Mouse (Mus musculus) spleen, adult 2 months (tissue): ENCODE results near the gene Scml4. TPM values are rescaled to one million over a fixed set of nuclear protein-coding genes. Genes with fewer than 3 reads are reported as not detected.

Source experiments
- DNase-seq, 2 experiments: peaks; one replicate each; pipeline versions ENCODE4 v3.0.0 to v3.0.0-alpha.2; 2012 to 2021; ENCODE audit warnings: low spot score in 2 of 2, low read depth in 1 of 2
- H3K27ac ChIP-seq: fragments of 200-500 bp; 2 replicates; pipeline ENCODE4 v1.5.1; 2012; ENCODE audit warnings: low read length, inconsistent platforms; ENCODE audit not compliant: insufficient read depth
- H3K27me3 ChIP-seq: fragments of 200-500 bp; 2 replicates; pipeline ENCODE4 v1.6.1; 2012; ENCODE audit warnings: mild to moderate bottlenecking, moderate library complexity, low read length, inconsistent platforms; ENCODE audit not compliant: control insufficient read depth, insufficient read depth
- H3K36me3 ChIP-seq: fragments of 200-500 bp; 2 replicates; pipeline ENCODE4 v1.6.1; 2012; ENCODE audit warnings: mild to moderate bottlenecking, low read length, inconsistent platforms; ENCODE audit not compliant: control insufficient read depth, insufficient read depth
- H3K4me1 ChIP-seq: fragments of 200-500 bp; 2 replicates; pipeline ENCODE4 v1.6.1; 2011; ENCODE audit warnings: inconsistent platforms; ENCODE audit not compliant: control insufficient read depth, insufficient read depth, insufficient read length
- H3K4me3 ChIP-seq: fragments of 200-500 bp; 2 replicates; pipeline ENCODE4 v1.5.1; 2011; ENCODE audit warnings: mild to moderate bottlenecking, inconsistent platforms; ENCODE audit not compliant: insufficient read depth, insufficient read length; ENCODE audit errors: extremely low read depth
- CTCF ChIP-seq: fragments of 200-500 bp; IDR thresholded peaks from 2 replicates; pipeline ENCODE4 v1.5.1; 2011; ENCODE audit warnings: mild to moderate bottlenecking, inconsistent platforms; ENCODE audit not compliant: insufficient read depth, insufficient read length, insufficient replicate concordance; ENCODE audit errors: extremely low read depth
- POLR2A ChIP-seq: fragments of 200-500 bp; IDR thresholded peaks from 2 replicates; pipeline ENCODE4 v1.6.1; 2011; ENCODE audit warnings: low read depth, low read length, inconsistent platforms
- WGBS: fragments of 180-500 bp; shearing (Covaris S2); methylation state at CpG from one replicate; pipeline ENCODE4 v1.1.7; 2018; 5-methylcytosine and 5-hydroxymethylcytosine counted together
- polyA plus RNA-seq: library from polyadenylated mRNA; depleted of rRNA; stranded (reverse); fragments of >200 nt; gene quantifications from 2 replicates; pipeline ENCODE4 v1.2.3, GENCODE M21; 2012

Scml4 gene
- polyA plus RNA-seq, 1 experiment = 24.6 TPM

- Histone ChIP-seq H3K4me1 (no peaks in the 10 kb centered on the region), H3K27ac (no peak overlapping the region), H3K27me3 (no peaks in the 10 kb centered on the region), H3K36me3 (peaks cover 4% of the 10 kb centered on the region; the same call in 1 of the 2 replicates), H3K4me3 (no peak overlapping the region)
- WGBS = 90% methylated on average over 21 of the region's 21 CpGs
- TF ChIP-seq CTCF = no peak
- TF ChIP-seq POLR2A = no peak
- DNase-seq = no peak
These were observed 80.3 kb downstream of the Scml4 start for GRCm38 (mm10) chr10:42940193-42941050.

DNA sequence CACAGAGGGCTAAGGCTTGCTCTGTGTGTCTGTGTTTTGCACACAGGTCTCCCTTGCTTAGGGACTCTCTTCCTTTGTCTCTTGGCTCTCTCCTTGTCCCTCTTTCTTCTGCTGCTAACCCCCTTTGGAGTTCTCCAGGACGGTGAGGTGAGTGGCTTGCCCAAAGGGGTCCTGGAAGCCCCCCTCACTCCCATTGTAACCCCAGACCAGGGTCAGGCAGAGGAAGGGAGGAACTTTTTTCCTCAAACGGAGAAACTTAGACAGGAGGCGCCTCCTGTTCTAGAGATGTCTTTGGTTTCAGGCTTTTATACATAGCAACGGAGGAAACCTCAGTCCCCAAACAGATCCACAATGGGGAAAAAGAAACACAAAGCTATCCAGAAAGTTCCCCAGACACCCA is 81.1 kb downstream of the Scml4 start:
- TF ChIP-seq CTCF (no peak), POLR2A (no peak)
- no peaks in the 10 kb centered on the region for H3K27me3 ChIP-seq
- no peak for DNase-seq
- 80% methylated on average over 4 of the region's 4 CpGs for WGBS
- no peak overlapping the region for H3K4me3 ChIP-seq
- no peaks in the 10 kb centered on the region for H3K4me1 ChIP-seq
- H3K27ac ChIP-seq = no peak overlapping the region
- peaks cover 4% of the 10 kb centered on the region; the same call in 1 of the 2 replicates for H3K36me3 ChIP-seq

- no peak overlapping the region for H3K4me3 ChIP-seq
- no peak overlapping the region for H3K27ac ChIP-seq
- DNase-seq = peak in 1 of 2 experiments; percentile 41
- TF ChIP-seq POLR2A = no peak
- TF ChIP-seq CTCF = peak; percentile 44; the same call in 1 of the 2 replicates
- WGBS = 76% methylated on average over 14 of the region's 14 CpGs
- no peaks in the 10 kb centered on the region for H3K4me1 ChIP-seq
- H3K27me3 ChIP-seq = no peaks in the 10 kb centered on the region
- H3K36me3 ChIP-seq = peaks cover 7% of the 10 kb centered on the region
These were observed 81.6 kb downstream of the Scml4 start for GRCm38 (mm10) chr10:42941697-42942221.

GRCm38 (mm10) chr10:42942300-42942699 is 82.1 kb downstream of the Scml4 start:
- H3K36me3 ChIP-seq = peaks cover 10% of the 10 kb centered on the region
- H3K27me3 ChIP-seq = no peaks in the 10 kb centered on the region
- 94% methylated on average over 3 of the region's 3 CpGs for WGBS
- no peak for TF ChIP-seq CTCF
- no peak for DNase-seq
- no peak overlapping the region for H3K27ac ChIP-seq
- no peaks in the 10 kb centered on the region for H3K4me1 ChIP-seq
- no peak overlapping the region for H3K4me3 ChIP-seq

DNA sequence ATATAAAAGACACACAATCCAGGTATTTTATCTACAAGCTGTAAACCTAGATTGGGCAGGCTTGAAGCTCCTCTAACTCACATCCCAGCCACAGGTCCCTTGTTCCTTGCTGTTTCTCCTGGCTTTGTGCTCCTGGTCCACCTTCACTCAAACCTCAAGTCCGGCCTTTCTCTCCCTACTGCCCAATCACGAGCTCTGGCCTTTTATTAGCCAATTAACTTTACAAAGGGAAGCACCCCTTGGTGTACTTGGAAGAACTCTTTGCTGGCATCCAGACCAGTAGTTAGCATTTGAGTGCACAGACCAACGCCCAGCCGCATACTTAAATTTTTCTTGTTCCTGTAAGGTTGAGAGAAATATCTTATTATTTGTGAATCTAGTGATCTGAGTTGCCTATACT is 85.1 kb downstream of the Scml4 start:
- H3K36me3 ChIP-seq = peaks cover 15% of the 10 kb centered on the region
- H3K27ac ChIP-seq = no peak overlapping the region
- H3K27me3 ChIP-seq = no peaks in the 10 kb centered on the region
- DNase-seq = no peak
- H3K4me1 ChIP-seq = no peaks in the 10 kb centered on the region
- TF ChIP-seq POLR2A (no peak), CTCF (no peak)
- H3K4me3 ChIP-seq = no peak overlapping the region
- 86% methylated on average over 4 of the region's 4 CpGs for WGBS

- WGBS = 94% methylated on average over 5 of the region's 5 CpGs
- Histone ChIP-seq H3K4me3 (no peak overlapping the region), H3K4me1 (no peaks in the 10 kb centered on the region), H3K27ac (no peak overlapping the region), H3K36me3 (peaks cover 16% of the 10 kb centered on the region), H3K27me3 (no peaks in the 10 kb centered on the region)
- DNase-seq = no peak
- TF ChIP-seq POLR2A = no peak
- TF ChIP-seq CTCF = no peak
These were observed 87.2 kb downstream of the Scml4 start for GRCm38 (mm10) chr10:42947336-42947735.

DNA sequence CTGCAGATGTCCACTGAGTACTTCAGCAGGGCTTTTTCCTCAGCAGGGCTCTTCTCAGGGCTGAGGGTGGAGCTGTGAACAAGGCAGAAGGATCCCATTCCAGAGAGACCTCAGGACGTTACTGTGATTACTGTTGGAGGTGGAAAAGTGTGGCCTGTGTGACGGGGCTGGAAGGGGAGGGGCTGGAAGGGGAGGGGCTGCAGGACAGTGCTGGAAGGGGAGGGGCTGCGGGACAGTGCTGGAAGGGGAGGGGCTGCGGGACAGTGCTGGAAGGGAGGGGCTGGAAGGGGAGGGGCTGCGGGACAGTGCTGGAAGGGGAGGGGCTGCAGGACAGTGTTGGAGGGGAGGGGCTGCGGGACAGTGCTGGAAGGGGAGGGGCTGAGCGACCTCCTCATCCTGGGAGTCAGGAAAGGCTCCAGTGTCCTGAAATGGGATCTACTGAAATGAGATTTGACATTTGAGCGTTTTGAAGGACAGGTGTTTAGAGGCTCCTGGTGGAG is 90.1 kb downstream of the Scml4 start:
- TF ChIP-seq POLR2A = no peak
- no peak for TF ChIP-seq CTCF
- no peak overlapping the region for H3K27ac ChIP-seq
- H3K4me3 ChIP-seq = no peak overlapping the region
- H3K4me1 ChIP-seq = no peaks in the 10 kb centered on the region
- no peak for DNase-seq
- peaks cover 16% of the 10 kb centered on the region for H3K36me3 ChIP-seq
- 37% methylated on average over 7 of the region's 8 CpGs for WGBS
- H3K27me3 ChIP-seq = no peaks in the 10 kb centered on the region
